Mouse (Mus musculus) ovary, postnatal 36 days (tissue): ENCODE results near the gene Hps5.
A peak's percentile ranks its signal among the peaks of the same experiment; 100 is the strongest.

Experiments
- DNase-seq: peaks from one replicate; pipeline ENCODE4 v3.0.0; 2022; ENCODE audit warnings: low spot score, mixed read lengths

Hps5 gene

DNA sequence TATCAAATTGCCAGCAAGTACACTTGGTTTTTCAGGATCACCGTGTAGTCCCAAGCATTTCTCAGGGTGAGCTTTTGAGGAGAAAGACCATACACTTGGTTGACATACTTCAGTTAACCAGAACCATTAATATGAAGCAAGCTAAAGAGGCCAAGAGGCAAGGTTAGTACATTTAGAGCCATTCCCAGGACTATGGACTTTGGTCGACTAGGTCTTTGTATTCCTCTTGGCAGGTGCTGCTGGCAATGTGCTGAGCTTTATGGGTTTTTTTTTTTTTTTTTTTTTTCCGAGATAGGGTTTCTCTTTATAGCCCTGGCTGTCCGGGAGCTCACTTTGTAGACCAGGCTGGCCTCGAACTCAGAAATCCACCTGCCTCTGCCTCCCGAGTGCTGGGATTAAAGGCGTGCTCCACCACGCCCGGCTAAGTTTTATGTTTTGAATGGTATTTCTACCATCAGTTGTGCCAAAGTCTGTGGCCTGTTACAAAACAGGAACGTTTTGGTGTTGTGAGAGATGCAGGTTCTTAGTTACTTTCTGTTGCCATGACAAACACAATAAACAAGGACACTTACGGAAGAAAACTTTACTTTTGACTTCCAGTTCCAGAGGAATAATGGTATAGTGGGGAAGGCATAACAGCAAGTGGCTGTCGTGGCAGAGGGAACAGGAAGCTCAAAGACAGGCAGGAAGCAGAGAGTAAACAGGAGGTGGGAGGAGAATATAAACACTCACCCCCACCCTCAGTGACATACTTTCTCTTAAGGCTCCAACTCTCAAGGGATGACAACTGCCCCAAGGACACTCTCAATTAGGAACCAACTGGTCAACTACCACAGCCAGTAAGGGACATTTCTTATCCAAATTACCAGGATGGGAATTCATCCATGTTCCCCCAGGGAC lies 57.1 kb downstream of the Hps5 start:
- no peak for DNase-seq

DNA sequence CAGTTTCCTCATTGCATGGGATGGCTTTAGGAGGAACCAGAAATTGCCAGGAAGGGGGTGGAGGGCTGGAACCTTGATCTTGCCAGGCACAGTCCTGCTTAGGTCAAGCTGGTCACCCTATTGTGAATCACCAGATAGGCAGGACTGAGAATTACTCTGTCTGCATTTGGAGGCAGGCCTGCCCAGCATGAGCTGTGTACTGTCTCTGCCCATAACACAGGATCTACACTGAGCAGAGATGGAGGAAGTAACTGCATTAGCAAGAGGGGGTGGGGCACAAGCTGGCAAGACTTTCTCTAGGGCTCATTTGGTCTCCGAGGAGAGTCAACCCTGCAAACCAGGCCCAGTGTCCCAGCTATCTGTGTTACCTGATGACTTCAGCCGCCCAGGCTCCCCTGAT lies 60.9 kb downstream of the Hps5 start:
- DNase-seq = no peak

DNA sequence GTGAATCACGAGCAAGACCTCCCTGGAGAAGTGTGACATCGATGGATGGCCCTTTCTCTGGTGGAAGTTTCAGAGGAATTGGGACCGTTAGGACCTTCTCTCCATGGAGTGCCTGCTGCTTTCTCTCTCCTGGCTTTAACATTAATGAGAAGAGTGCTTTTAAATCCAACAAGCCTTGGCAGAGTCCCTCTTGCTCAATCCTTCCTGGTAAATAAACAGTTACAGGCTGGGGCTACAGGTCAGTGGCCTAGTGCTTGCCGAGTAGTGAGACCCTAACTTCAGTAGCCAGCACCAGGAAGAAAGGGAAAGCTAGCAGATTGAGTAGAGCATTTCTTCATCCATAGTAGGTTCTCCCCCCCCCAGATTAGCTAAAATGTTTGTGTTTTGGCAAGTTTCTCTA lies 63.4 kb downstream of the Hps5 start, which contains the start of gene Saa4:
Gene Saa4 (minus strand): TSS at position 146 of the 400 bp plus-strand sequence.
- no peak for DNase-seq

DNA sequence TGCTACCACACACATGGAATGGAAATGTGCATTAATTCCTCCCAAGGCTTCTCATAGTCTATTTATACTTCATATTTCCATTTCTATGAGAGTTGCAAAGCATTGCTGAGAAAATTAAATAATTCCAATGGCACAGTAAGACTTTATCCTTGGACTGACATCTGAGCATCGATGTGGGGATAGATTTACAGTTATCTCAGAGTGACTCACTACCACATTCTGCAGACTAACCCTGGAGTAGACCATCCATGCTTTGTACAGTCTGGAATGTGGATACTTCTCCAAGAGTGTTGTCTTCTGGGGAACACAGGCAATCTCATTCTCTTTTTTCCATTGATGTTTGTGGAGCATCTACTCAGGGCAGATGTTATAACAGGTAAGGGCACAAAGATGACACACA lies 68.3 kb downstream of the Hps5 start:
- no peak for DNase-seq

DNA sequence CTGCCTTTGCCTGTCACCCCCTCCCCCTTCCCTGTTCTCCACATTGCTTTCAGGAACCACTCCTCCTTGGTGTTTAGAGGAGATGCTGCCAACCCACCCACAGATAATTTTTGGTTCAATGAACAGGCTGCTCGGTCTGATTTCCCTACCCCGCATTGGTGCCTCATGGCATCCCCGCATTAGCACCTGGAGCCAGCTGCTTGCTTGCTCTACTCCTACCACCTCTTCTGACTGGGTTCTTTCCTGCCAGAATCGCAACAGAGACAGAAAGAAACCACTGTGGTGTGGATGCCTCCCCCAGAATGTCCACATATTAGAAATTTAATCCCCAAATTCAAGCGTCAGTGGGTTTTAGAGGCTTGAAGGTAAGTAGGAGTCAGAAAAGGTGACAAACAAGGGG lies 71.5 kb downstream of the Hps5 start:
- no peak for DNase-seq

DNA sequence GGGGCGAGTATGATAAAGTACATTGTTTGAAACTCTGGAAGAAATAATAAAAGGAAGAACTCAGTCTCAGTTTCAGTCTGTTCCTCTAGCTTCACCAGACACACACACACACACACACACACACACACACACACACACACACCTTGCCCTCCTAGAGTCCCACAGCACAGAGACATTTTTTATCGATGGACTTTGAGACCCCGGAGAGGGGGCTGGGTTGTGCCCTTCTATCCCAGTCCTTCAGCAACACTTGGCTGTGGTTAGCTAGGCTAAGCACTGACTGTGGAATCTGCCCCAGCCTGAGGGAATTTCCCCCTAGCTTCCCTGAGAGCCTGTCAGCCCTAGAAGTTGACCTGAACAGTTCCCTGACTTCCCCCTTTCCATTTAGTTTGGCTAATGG lies 72.0 kb downstream of the Hps5 start:
- no peak for DNase-seq

DNA sequence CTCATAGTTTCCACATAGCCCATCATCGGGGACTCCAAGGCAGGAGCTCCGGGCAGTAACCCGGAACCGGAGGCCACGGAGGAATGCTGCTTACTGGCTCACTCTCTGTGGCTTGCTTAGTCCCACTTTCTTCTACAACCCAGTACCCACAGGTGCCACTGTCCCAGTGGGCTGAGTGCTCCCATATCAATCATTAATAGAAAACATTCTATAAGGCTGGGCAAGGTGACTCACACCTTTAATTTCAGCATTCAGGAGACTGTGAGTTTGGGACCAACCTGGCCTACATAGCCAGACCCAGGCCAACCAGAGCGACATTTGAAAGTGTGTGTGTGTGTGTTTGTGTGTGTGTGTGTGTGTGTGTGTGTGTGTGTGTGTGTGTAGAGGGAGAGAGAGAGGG lies 72.5 kb downstream of the Hps5 start:
- no peak for DNase-seq

DNA sequence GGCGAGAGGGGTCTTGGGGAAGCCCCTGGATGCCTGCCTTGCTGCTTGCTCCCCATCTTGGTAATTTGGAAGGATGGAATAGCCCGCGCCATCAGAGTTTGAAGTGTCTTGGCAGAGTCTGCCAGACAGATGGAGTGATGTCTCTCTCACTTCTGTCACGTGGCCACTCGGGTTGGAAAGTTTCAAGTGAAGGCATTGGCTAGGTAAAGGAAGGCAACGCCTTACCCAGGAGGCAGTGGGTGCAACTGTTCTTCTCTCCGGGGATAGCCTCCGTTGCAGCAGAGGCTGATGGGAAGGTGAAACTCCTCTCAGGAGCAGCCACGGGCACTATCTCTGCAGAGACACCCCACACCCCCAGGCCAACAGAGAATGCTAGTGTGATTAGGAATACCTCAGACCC lies 75.4 kb downstream of the Hps5 start:
- DNase-seq = no peak

DNA sequence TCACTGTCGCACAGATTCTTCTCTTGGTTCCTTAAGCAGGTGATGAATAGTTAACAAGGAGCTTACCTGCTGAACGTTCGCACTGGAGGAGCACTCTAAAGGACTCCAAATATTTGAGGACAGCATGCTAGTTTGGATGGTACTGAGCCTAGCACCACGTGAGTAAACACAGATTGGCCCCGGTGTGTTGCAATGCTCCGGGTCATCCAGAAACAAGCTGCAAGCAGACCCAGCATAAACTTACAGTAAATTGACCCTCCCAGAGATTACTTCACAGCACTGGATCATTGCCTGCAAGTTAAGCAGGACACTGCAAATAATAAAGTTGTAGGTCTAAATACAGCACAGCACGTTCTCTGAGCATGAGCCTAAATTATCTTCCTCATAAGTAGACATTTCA lies 76.3 kb downstream of the Hps5 start:
- no peak for DNase-seq

DNA sequence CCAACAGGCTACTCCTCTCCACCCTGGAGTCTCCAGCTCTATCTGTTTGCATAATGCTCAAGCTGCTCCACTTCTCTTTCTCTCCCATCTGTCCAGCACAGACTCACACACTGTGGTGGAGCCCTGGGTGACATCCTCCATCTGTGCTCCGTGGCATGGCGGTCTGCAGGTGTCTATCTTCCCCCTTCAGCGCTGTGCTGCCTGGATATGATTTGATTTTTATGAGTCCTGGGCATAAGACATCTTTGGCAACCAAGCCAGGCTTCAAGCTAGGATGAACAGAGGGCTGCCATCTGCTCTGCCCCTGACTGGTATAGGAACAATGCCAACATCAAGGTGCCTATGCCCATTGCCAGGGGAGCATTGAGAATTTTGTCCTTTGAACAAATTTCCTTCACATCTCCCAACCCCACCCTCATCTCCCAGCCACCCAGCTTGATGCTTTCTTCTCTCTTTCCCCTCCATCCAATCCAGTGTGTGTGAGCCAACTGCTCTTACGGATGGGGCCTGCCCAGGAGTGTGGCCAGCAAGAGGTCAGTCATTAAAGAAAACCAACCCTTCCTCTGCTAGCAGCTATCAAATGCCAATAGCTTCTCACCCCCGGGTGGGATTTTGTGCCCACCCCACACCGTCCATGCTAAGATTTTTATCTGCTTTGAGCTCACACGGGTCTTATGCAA lies 77.1 kb downstream of the Hps5 start:
- DNase-seq = no peak

DNA sequence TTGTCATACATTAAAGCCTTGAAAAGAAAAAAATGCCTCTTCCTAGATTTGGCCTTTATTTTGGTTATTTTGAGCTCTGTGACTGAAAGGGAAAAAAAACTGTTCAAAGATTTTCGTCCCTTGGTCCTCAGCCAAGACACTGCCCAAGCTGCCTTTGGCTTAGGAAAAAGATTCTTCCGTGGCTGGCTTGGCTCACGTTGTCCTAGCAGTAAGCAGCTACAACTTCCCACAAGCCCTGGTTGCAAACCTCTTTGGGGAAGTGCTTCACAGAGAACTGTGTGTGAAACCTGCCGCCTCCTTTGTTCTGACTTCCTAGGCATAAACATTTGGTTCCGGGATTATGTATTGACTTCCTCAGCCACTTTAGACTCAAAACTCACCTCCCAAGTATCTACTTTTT lies 79.0 kb downstream of the Hps5 start:
- no peak for DNase-seq

DNA sequence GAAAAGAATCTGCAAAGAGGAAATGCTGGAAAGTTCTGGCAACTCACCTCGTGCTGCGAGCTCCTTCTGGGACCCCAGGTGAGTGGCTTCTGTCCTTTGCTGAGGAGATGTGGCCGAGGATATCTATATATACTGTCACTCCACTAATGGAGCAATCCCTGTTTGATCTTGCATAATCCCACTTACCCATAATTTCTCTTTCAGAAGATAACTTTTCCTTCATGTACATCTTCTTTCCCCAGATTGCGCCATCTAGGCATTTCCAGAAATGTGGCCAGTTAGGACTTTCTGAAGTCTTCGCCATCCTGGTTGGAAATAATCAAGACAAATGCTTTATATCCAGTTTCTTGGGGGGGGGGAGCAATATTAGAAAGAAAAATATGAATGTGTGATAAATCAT lies 80.3 kb downstream of the Hps5 start, which contains the start of gene Saa3:
Gene Saa3 (minus strand): TSS at position 101 of the 400 bp plus-strand sequence.
- DNase-seq = no peak

DNA sequence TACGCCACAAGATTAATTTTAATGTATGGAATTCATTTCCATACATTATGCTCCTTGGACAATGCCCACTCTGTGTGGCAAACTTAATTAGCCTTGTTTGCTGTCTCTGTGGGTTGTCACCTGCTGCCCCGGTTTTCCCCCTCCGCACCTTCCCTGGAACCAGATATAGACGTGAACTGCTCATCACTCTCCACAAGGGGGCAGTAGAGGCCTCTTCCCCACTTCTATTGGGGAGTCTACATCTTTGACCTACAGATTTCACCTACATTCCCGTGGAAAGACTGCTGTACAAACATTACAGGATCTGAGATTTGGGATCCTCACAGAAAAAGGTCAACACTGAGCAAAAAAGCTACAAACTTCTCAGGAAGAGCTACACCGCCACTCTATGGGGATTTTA lies 81.3 kb downstream of the Hps5 start:
- DNase-seq = peak; percentile 41

DNA sequence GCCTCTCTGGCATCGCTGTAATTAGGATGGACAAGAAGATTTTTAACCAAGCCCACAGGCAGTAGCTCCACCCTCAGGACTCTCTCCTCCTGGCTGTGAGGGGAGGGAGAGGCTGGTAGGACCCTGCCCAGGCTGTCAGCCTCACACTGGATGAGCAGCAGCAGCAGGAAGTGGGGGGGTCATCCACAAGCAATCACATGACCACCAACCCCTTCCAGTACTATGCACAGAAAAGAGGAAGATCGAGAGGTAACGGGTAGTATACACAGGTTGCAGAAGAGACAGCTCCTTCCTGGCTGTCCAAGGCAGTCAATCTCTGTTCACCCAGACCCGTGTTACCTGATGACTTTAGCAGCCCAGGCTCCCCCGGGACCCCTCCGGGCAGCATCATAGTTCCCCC lies 83.6 kb downstream of the Hps5 start:
- no peak for DNase-seq
